Mouse (Mus musculus): ENCODE measurements around the gene Fcrlb.

DNA sequence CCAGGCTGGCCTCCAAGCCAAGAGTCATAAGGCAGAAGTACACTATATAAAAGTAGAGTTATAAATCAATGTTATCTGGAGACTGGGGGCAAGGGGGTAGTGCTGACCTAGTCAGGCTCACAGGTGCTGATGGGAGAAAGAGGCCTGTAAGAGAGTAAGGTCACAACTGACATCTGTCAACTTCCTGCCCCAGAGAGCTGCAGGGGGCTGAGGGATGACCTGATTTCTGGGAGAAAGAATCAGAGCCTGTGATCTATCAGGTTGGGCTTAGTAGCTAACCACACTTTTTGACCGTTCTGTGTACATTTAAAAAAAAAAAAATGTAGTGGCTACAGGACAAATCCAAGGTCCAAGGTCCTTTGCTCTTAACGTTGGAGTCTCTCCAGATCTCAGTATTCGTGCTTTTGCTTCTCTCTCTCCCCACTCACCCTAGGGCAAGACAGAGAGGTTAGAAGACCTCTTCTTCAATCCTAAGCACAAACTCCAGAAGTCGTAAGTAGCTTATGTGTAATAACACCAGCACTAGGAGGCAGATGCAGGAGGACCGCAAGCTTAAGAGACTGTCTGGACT lies 29.7 kb downstream of the Fcrlb start:
- no peak for TF ChIP-seq CTCF (IDR thresholded peaks at IDR 0.05; ENCODE audit: control insufficient read depth, insufficient read depth, insufficient replicate concordance, low read depth, low read length)
- TF ChIP-seq POLR2A (IDR thresholded peaks at IDR 0.05; ENCODE audit: control insufficient read depth, low read depth, low read length) = no peak

All from testis, adult 2 months (tissue).